Mouse (Mus musculus) thymus, adult 2 months (tissue): ENCODE measurements around the gene Col23a1. TPM values are rescaled to one million over a fixed set of nuclear protein-coding genes. Genes with fewer than 3 reads are reported as not detected.

Experiments used
- DNase-seq: peaks from one replicate; pipeline ENCODE4 v3.0.0; 2021
- H3K27ac ChIP-seq: fragments of 200-500 bp; 2 replicates; pipeline ENCODE4 v1.5.1; 2012; ENCODE audit warnings: low read length, control low read depth; ENCODE audit not compliant: control insufficient read depth, insufficient read depth
- H3K27me3 ChIP-seq: fragments of 200-500 bp; 2 replicates; pipeline ENCODE4 v1.6.1; 2012; ENCODE audit warnings: mild to moderate bottlenecking, low read length, moderate library complexity, mixed read lengths; ENCODE audit not compliant: control insufficient read depth, insufficient read depth
- H3K36me3 ChIP-seq: fragments of 200-500 bp; 2 replicates; pipeline ENCODE4 v1.6.1; 2012; ENCODE audit warnings: mild to moderate bottlenecking, low read length, moderate library complexity; ENCODE audit not compliant: control insufficient read depth, insufficient read depth
- H3K4me1 ChIP-seq: fragments of 200-500 bp; replicated peaks from 2 replicates; pipeline ENCODE4 v1.6.1; 2012; ENCODE audit warnings: low read length; ENCODE audit not compliant: control insufficient read depth, insufficient read depth
- H3K4me3 ChIP-seq: fragments of 200-500 bp; 2 replicates; pipeline ENCODE4 v1.5.1; 2012; ENCODE audit warnings: mild to moderate bottlenecking, low read length, control low read depth, moderate library complexity; ENCODE audit not compliant: control insufficient read depth, insufficient read depth
- CTCF ChIP-seq: fragments of 200-500 bp; IDR thresholded peaks from 2 replicates; pipeline ENCODE4 v1.5.1; 2012; ENCODE audit warnings: mild to moderate bottlenecking, control low read depth, low read length, moderate library complexity, borderline replicate concordance; ENCODE audit not compliant: control insufficient read depth, poor library complexity, insufficient read depth; ENCODE audit errors: extremely low read depth
- POLR2A ChIP-seq: fragments of 200-500 bp; IDR thresholded peaks from 2 replicates; pipeline ENCODE4 v1.6.1; 2012; ENCODE audit warnings: mild to moderate bottlenecking, low read length, control low read depth, moderate library complexity; ENCODE audit not compliant: control insufficient read depth, poor library complexity, insufficient read depth; ENCODE audit errors: extremely low read depth
- WGBS: fragments of 180-500 bp; shearing (Covaris S2); methylation state at CpG from one replicate; pipeline ENCODE4 v1.1.7; 2018; 5-methylcytosine and 5-hydroxymethylcytosine counted together
- polyA plus RNA-seq: library from polyadenylated mRNA; depleted of rRNA; stranded (reverse); fragments of >200 nt; gene quantifications from 2 replicates; pipeline ENCODE4 v1.2.3, GENCODE M21; 2012

Gene Col23a1
- polyA plus RNA-seq, 1 experiment, result 1.2 TPM

GRCm38 (mm10) chr11:51591168-51591567 lies 301.4 kb downstream of the Col23a1 start:
- TF ChIP-seq POLR2A (no peak), CTCF (no peak)
- no peak for DNase-seq
- Histone ChIP-seq H3K36me3 (peaks cover 54% of the 10 kb centered on the region), H3K27ac (no peak overlapping the region), H3K4me1 (no peaks in the 10 kb centered on the region), H3K27me3 (no peaks in the 10 kb centered on the region), H3K4me3 (no peak overlapping the region)
- 86% methylated on average over 7 of the region's 7 CpGs for WGBS

- no peak overlapping the region for H3K4me3 ChIP-seq
- H3K27me3 ChIP-seq, result no peaks in the 10 kb centered on the region
- H3K36me3 ChIP-seq, result peaks cover 61% of the 10 kb centered on the region
- DNase-seq, result no peak
- no peaks in the 10 kb centered on the region for H3K4me1 ChIP-seq
- no peak for TF ChIP-seq CTCF
- no peak for TF ChIP-seq POLR2A
- no peak overlapping the region for H3K27ac ChIP-seq
- WGBS, result 93% methylated on average over 7 of the region's 7 CpGs
Observed at GRCm38 (mm10) chr11:51591915-51592314, 302.2 kb downstream of the Col23a1 start.

GRCm38 (mm10) chr11:51593368-51593767 lies 303.6 kb downstream of the Col23a1 start:
- H3K4me1 ChIP-seq, result no peaks in the 10 kb centered on the region
- 94% methylated on average over 4 of the region's 4 CpGs for WGBS

GRCm38 (mm10) chr11:51593849-51594248 lies 304.1 kb downstream of the Col23a1 start:
- WGBS, result 98% methylated on average over 6 of the region's 6 CpGs
- Histone ChIP-seq H3K36me3 (peaks cover 74% of the 10 kb centered on the region), H3K4me1 (no peaks in the 10 kb centered on the region), H3K27me3 (no peaks in the 10 kb centered on the region), H3K4me3 (no peak overlapping the region), H3K27ac (no peak overlapping the region)
- DNase-seq, result no peak
- TF ChIP-seq CTCF (no peak), POLR2A (no peak)

More at GRCm38 (mm10) chr11:51593368-51593767, 303.6 kb downstream of the Col23a1 start:
- Histone ChIP-seq H3K27ac (no peak overlapping the region), H3K27me3 (no peaks in the 10 kb centered on the region), H3K36me3 (peaks cover 69% of the 10 kb centered on the region), H3K4me3 (no peak overlapping the region)
- TF ChIP-seq POLR2A (no peak), CTCF (no peak)
- DNase-seq, result no peak

- Histone ChIP-seq H3K27ac (no peak overlapping the region), H3K27me3 (no peaks in the 10 kb centered on the region), H3K4me3 (no peak overlapping the region), H3K36me3 (peaks cover 84% of the 10 kb centered on the region), H3K4me1 (no peaks in the 10 kb centered on the region)
- DNase-seq, result no peak
- 74% methylated on average over 3 of the region's 3 CpGs for WGBS
- TF ChIP-seq POLR2A, result no peak
- no peak for TF ChIP-seq CTCF
Observed at GRCm38 (mm10) chr11:51594715-51595350, 305.1 kb downstream of the Col23a1 start.

GRCm38 (mm10) chr11:51595459-51596083 lies 305.9 kb downstream of the Col23a1 start:
- Histone ChIP-seq H3K27ac (no peak overlapping the region), H3K4me1 (no peaks in the 10 kb centered on the region), H3K4me3 (no peak overlapping the region), H3K36me3 (peaks cover 91% of the 10 kb centered on the region), H3K27me3 (no peaks in the 10 kb centered on the region)
- DNase-seq, result no peak
- WGBS, result 100% methylated on average over 1 of the region's 1 CpGs
- TF ChIP-seq CTCF (no peak), POLR2A (no peak)

GRCm38 (mm10) chr11:51597553-51597952 lies 307.8 kb downstream of the Col23a1 start:
- Histone ChIP-seq H3K4me1 (no peaks in the 10 kb centered on the region), H3K27me3 (no peaks in the 10 kb centered on the region), H3K36me3 (peaks cover 91% of the 10 kb centered on the region), H3K27ac (no peak overlapping the region), H3K4me3 (no peak overlapping the region)
- TF ChIP-seq CTCF, result no peak
- TF ChIP-seq POLR2A, result no peak
- 96% methylated on average over 2 of the region's 2 CpGs for WGBS
- DNase-seq, result no peak

DNA sequence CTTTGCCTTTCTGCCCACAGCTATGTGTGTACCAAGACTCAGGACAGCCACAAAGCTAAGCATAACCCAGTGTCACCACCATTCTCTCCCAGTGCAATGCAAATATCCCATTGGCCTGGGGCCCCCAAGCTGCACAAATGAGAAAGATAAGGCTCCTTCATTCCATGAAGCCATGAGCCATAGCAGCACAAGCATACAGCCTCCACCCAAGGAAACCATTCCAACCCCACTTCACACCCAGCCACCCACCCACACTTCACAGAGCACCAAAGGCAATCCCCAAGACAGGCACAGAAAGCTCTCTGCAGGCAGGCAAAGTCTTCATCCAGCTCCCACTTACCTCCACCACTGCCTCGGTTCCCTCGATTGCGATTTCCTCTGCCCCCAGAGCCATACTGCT lies 312.5 kb downstream of the Col23a1 start:
- Histone ChIP-seq H3K27me3 (no peaks in the 10 kb centered on the region), H3K27ac (no peak overlapping the region), H3K4me1 (peaks cover 2% of the 10 kb centered on the region), H3K4me3 (no peak overlapping the region), H3K36me3 (peaks cover 81% of the 10 kb centered on the region)
- no peak for TF ChIP-seq CTCF
- TF ChIP-seq POLR2A, result no peak
- no peak for DNase-seq
- WGBS, result 97% methylated on average over 3 of the region's 3 CpGs
